Mouse (Mus musculus) bone marrow, adult 2 months (tissue): ENCODE results near the gene Mesp1. TPM values are rescaled to one million over a fixed set of nuclear protein-coding genes. Genes with fewer than 3 reads are reported as not detected.

Experiments used
- H3K27ac ChIP-seq: fragments of 200-500 bp; 2 replicates; pipeline ENCODE4 v1.5.1; 2012; ENCODE audit warnings: low read depth, mild to moderate bottlenecking, control low read depth, inconsistent platforms, low read length; ENCODE audit not compliant: control insufficient read depth, poor library complexity, insufficient read depth
- H3K4me1 ChIP-seq: fragments of 200-500 bp; 2 replicates; pipeline ENCODE4 v1.6.1; 2011; ENCODE audit warnings: low read length; ENCODE audit not compliant: control insufficient read depth, insufficient read depth
- H3K4me3 ChIP-seq: fragments of 200-500 bp; replicated peaks from 2 replicates; pipeline ENCODE3; 2011; ENCODE audit warnings: mild to moderate bottlenecking, low read depth, low read length, control low read depth; ENCODE audit not compliant: control insufficient read depth
- CTCF ChIP-seq: fragments of 200-500 bp; IDR thresholded peaks from 2 replicates; pipeline ENCODE4 v1.5.1; 2011; ENCODE audit warnings: low read length, control low read depth; ENCODE audit not compliant: control insufficient read depth, insufficient read depth
- POLR2A ChIP-seq: fragments of 200-500 bp; IDR thresholded peaks from 2 replicates; pipeline ENCODE4 v1.6.1; 2011; ENCODE audit warnings: low read depth, mild to moderate bottlenecking, control low read depth, low read length, borderline replicate concordance; ENCODE audit not compliant: control insufficient read depth
- WGBS: fragments of 180-500 bp; shearing (Covaris S2); methylation state at CpG from one replicate; pipeline ENCODE4 v1.1.7; 2018; 5-methylcytosine and 5-hydroxymethylcytosine counted together
- polyA plus RNA-seq: library from polyadenylated mRNA; stranded (reverse); fragments of >200 nt; gene quantifications from 2 replicates; pipeline ENCODE4 v1.2.4, GENCODE M21; 2011; ENCODE audit warnings: low replicate concordance; ENCODE audit not compliant: missing spikeins, insufficient read depth, insufficient read length

The Mesp1 gene
- not detected in 2 replicates for polyA plus RNA-seq

DNA sequence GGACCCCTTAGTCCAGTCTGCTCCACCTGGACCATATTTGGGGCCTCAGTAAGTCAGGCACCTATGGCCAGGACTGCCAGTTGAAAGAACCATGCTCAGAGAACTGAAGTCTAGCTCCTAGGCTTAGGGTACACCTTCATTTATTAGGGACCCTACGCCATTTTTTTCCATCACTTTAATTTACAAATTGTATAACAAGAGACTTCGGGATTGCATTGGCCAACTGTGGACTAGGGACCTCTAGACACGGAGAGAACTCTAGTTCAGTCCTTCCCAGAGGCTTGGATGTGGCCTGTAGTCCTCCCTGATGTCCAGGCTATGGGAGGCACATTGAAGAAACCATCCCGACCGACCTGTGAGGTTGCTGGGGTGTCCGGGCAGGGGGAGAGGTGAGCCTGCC, at the start of gene Mesp1:
Gene Mesp1, minus strand, starts transcription at position 101 of the 400 bp plus-strand sequence.
- Histone ChIP-seq H3K4me1 (no peaks in the 10 kb centered on the region; the same call in 1 of the 2 replicates), H3K4me3 (no peak within 1 kb of the TSS), H3K27ac (peak within 1 kb of the TSS; percentile 12; the same call in 1 of the 2 replicates)
- 78% methylated on average over 6 of the region's 6 CpGs for WGBS
- TF ChIP-seq POLR2A (no peak), CTCF (no peak)

DNA sequence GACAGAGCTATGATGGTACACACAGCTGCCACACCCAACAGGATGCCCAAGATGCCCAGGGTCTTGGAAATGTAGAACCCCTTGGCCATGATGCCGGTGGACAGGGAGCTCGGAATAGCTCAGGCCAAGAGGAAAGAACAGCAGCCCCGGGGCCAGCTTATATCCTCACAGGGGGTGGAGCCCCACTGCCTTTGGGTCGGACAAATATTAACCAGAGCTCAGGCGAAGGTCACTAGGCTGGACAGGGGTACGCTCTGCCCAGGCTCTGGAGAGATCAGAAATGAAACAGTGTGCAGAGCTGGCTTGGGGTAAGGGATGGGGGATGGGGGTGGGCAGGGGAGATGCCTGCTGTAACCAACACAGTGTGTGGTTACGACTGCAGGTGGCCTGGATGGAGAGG, 48.6 kb upstream of the Mesp1 start:
- WGBS = 77% methylated on average over 7 of the region's 7 CpGs
- no peak for TF ChIP-seq CTCF
- TF ChIP-seq POLR2A = no peak
- no peaks in the 10 kb centered on the region for H3K4me1 ChIP-seq
- H3K4me3 ChIP-seq = no peak overlapping the region
- H3K27ac ChIP-seq = no peak overlapping the region

DNA sequence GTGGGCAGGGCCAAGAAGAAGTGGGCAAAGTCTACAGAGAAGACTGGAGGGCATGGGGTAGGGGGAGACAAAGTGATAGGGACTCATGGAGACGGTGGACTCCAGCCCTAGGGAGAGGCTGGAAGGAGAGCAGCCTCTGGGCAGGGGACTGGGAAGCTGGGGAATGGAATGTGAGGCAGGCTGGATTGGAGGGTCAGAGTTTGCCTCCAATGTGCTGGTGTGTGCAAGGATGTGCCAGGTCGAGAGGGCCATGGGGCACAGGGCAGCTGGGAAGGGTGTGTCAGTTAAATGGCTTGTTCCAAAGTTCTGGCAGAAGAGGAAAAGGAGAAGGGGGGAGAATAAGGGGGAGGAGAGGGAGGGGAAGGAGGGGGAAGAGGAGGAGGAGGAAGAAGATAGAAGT, 43.7 kb upstream of the Mesp1 start:
- H3K27ac ChIP-seq = no peak overlapping the region
- WGBS = 68% methylated on average over 2 of the region's 2 CpGs
- no peaks in the 10 kb centered on the region for H3K4me1 ChIP-seq
- H3K4me3 ChIP-seq = no peak overlapping the region
- no peak for TF ChIP-seq CTCF
- TF ChIP-seq POLR2A = no peak

DNA sequence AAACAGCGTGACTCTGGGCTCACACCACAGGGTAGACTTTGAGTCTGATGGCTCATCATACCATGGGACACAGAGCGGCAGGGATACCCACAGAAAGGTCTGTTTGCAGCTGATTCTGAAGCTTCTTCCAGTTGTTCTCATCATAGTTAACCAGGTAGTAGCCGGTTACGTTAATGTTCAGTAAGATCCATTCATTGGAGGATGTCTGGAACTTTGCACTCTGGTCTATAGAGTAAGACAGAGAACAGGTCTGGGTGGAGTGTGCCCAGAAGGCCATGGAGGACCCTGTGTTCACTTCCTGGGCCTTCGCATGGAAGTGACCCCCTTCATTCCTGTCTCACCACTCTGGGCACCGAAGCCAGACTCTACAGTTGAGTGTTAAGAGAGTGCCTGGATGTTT, 41.6 kb upstream of the Mesp1 start:
- TF ChIP-seq POLR2A = no peak
- H3K4me3 ChIP-seq = no peak overlapping the region
- WGBS = 88% methylated on average over 6 of the region's 6 CpGs
- H3K4me1 ChIP-seq = no peaks in the 10 kb centered on the region
- H3K27ac ChIP-seq = no peak overlapping the region

DNA sequence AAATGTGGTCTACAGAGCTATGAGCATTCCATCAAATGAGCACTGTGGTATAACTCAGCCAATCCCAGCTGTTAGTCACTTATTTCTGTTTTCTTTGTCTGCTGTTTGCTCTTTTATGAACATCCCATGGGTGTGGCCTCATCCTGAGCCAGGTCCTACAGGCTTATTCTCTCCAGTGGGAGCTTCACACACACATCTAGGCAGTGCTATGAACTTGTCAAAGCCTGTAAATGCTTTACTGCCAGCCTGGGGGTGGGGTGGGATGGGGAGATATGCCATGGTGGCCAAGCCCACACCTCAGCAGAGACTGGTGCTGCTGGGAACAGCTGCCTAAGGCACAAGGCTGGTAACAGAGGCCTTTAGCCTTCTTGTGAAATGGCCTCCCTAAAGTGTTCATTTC, 39.4 kb upstream of the Mesp1 start:
- Histone ChIP-seq H3K4me1 (no peaks in the 10 kb centered on the region), H3K4me3 (no peak overlapping the region), H3K27ac (no peak overlapping the region)
- TF ChIP-seq CTCF = no peak
- TF ChIP-seq POLR2A = no peak

DNA sequence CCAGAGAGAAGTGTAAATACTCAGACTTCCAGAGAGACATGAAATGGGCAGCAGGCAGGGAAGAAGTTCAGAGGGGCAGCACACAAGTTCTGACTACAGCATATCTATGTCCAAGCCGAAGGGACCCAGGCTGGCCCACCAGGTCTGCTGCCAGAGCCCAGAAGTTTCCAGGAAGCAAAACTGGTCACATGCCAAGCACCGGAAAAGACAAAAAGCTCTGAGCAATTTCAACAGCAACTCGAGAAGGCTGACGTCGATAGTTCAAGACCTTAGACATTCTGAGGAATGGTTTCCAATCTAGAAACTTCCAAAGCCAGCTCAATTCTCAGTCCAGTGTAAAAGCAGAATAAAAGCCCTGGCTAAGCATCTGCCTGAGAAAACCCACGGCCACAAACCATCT, 38.0 kb upstream of the Mesp1 start:
- H3K4me1 ChIP-seq = no peaks in the 10 kb centered on the region
- H3K27ac ChIP-seq = no peak overlapping the region
- no peak overlapping the region for H3K4me3 ChIP-seq
- TF ChIP-seq POLR2A = no peak
- TF ChIP-seq CTCF = no peak
- 64% methylated on average over 6 of the region's 6 CpGs for WGBS

DNA sequence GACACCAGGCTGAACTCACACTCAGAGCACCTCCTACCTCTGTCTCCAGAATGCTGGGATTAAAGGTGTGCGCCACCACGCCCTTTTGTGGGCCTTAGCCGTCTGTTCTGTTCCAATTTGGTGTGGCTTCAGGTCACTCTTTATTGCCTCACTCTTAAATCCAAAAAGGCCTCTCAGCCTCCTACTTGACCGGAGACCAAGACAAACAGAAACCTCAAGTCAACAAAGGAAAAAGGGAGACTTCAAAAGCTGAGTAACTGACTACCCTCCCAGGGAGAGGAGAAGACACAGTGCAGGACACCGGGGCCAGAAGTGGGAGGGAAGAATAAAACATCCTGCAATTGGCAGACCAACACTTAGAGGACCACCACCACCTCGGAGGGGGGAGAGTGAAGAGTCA, 37.6 kb upstream of the Mesp1 start:
- H3K27ac ChIP-seq = no peak overlapping the region; the same call in 1 of the 2 replicates
- H3K4me1 ChIP-seq = no peaks in the 10 kb centered on the region
- no peak overlapping the region for H3K4me3 ChIP-seq
- WGBS = 69% methylated on average over 6 of the region's 6 CpGs
- no peak for TF ChIP-seq POLR2A
- no peak for TF ChIP-seq CTCF

DNA sequence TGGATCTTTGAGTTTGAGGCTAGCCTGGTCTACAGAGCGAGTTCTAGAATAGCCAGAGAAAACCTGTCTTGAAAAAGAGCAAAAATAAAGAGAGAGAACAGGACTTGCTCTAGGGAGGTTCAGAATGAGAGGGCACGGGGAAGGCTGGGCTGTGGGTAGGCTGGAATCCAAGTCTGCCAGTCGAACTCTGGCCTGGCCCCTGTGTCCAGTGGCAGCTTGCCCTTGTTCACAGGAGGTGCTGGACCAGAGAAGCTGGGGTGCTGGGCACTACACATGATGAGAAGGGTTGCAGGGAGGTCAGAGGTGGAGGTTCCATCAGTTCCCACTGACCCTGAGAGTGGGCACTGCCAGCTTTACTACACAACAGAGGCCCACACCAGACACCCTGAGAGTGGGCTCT, 34.8 kb upstream of the Mesp1 start:
- 63% methylated on average over 3 of the region's 3 CpGs for WGBS
- TF ChIP-seq CTCF (no peak), POLR2A (no peak)

DNA sequence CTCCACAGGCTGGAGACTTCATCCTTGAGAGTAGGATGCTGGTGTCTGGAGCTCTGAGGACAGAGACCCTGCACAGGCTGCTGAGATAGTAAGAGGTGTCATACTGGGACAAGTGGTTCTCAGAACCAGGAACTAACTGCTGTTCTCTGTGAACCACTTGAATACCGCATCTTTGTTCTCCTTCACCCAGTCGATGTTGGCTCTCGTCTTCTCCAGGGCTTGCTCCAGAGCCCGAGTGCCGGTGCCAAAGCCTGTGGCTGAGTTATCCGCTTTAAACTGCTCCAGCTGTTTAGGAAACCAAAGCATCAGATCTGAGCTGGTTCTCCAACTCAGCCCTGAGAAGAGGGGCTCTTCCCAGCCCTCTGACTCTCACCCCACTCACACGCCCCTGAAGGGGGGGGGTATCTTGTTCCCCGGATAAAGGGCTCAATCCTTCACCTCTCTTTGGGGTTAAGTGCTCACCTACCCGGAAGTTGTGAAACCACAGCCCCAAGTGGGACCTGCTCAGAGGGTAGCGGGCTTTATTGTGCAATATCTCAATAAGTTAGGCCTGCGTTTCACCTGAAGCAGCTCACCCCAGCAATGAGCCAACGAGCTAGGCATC, 28.6 kb upstream of the Mesp1 start:
- H3K4me3 ChIP-seq = no peak overlapping the region
- WGBS = 45% methylated on average over 12 of the region's 12 CpGs
- H3K27ac ChIP-seq = no peak overlapping the region
- no peak for TF ChIP-seq POLR2A
- TF ChIP-seq CTCF = no peak
- H3K4me1 ChIP-seq = no peaks in the 10 kb centered on the region; the same call in 1 of the 2 replicates

More for the DNA sequence above, 34.8 kb upstream of the Mesp1 start:
- Histone ChIP-seq H3K4me1 (no peaks in the 10 kb centered on the region), H3K27ac (no peak overlapping the region), H3K4me3 (no peak overlapping the region)
